Mouse (Mus musculus): ENCODE measurements around the gene Tma7. TPM values are rescaled to one million over a fixed set of nuclear protein-coding genes. Genes with fewer than 3 reads are reported as not detected.

Tma7 gene
- polyA plus RNA-seq, 1 experiment, result 144 TPM

- TF ChIP-seq CTCF (IDR thresholded peaks at IDR 0.05; ENCODE audit: borderline replicate concordance, insufficient read depth, low read depth, low read length), result peak; percentile 39; the same call in 1 of the 2 replicates
- TF ChIP-seq POLR2A (IDR thresholded peaks at IDR 0.05; ENCODE audit: borderline replicate concordance, insufficient read depth, low read length), result no peak
- peaks cover 2% of the 10 kb centered on the region; the same call in 1 of the 2 replicates for H3K4me1 ChIP-seq (ENCODE audit: control insufficient read depth, insufficient read depth, low read length)
- H3K27ac ChIP-seq (ENCODE audit: insufficient read depth, low read length), result no peak overlapping the region
- no peaks in the 10 kb centered on the region for H3K27me3 ChIP-seq (ENCODE audit: control insufficient read depth, insufficient read depth, low read length)
- DNase-seq, result peak; percentile 40 to 49
- H3K4me3 ChIP-seq (replicated peaks; ENCODE audit: insufficient read depth, low read depth, low read length), result no peak overlapping the region
- 9% methylated on average over 5 of the region's 5 CpGs for WGBS
Measured at GRCm38 (mm10) chr9:109087987-109088386, 5.6 kb upstream of the Tma7 start.

- 21% methylated on average over 2 of the region's 2 CpGs for WGBS
Measured at GRCm38 (mm10) chr9:109084922-109085321, 2.5 kb upstream of the Tma7 start.

GRCm38 (mm10) chr9:109081749-109082123, 651 bp downstream of the Tma7 start:
- Histone ChIP-seq H3K27me3 (ENCODE audit: control insufficient read depth, insufficient read depth, low read length) (no peaks in the 10 kb centered on the region), H3K27ac (ENCODE audit: insufficient read depth, low read length) (no peak overlapping the region; the same call in 1 of the 2 replicates), H3K4me1 (ENCODE audit: control insufficient read depth, insufficient read depth, low read length) (peaks cover 3% of the 10 kb centered on the region; the same call in 1 of the 2 replicates), H3K4me3 (replicated peaks; ENCODE audit: insufficient read depth, low read depth, low read length) (peak overlapping the region; percentile 71)
- 3% methylated on average over 11 of the region's 11 CpGs for WGBS
- TF ChIP-seq POLR2A (IDR thresholded peaks at IDR 0.05; ENCODE audit: borderline replicate concordance, insufficient read depth, low read length) (no peak), CTCF (IDR thresholded peaks at IDR 0.05; ENCODE audit: borderline replicate concordance, insufficient read depth, low read depth, low read length) (no peak)
- no peak for DNase-seq

More at GRCm38 (mm10) chr9:109084922-109085321, 2.5 kb upstream of the Tma7 start:
- DNase-seq, result no peak
- Histone ChIP-seq H3K4me1 (ENCODE audit: control insufficient read depth, insufficient read depth, low read length) (peaks cover 3% of the 10 kb centered on the region; the same call in 1 of the 2 replicates), H3K4me3 (replicated peaks; ENCODE audit: insufficient read depth, low read depth, low read length) (no peak overlapping the region), H3K27me3 (ENCODE audit: control insufficient read depth, insufficient read depth, low read length) (no peaks in the 10 kb centered on the region), H3K27ac (ENCODE audit: insufficient read depth, low read length) (no peak overlapping the region)
- TF ChIP-seq POLR2A (IDR thresholded peaks at IDR 0.05; ENCODE audit: borderline replicate concordance, insufficient read depth, low read length), result no peak
- TF ChIP-seq CTCF (IDR thresholded peaks at IDR 0.05; ENCODE audit: borderline replicate concordance, insufficient read depth, low read depth, low read length), result peak; percentile 46; the same call in 1 of the 2 replicates

GRCm38 (mm10) chr9:109080516-109080915, 1.9 kb downstream of the Tma7 start:
- Histone ChIP-seq H3K27ac (ENCODE audit: insufficient read depth, low read length) (no peak overlapping the region), H3K4me3 (replicated peaks; ENCODE audit: insufficient read depth, low read depth, low read length) (no peak overlapping the region), H3K27me3 (ENCODE audit: control insufficient read depth, insufficient read depth, low read length) (no peaks in the 10 kb centered on the region), H3K4me1 (ENCODE audit: control insufficient read depth, insufficient read depth, low read length) (peaks cover 3% of the 10 kb centered on the region; the same call in 1 of the 2 replicates)
- DNase-seq, result no peak
- WGBS, result 90% methylated on average over 3 of the region's 3 CpGs
- TF ChIP-seq CTCF (IDR thresholded peaks at IDR 0.05; ENCODE audit: borderline replicate concordance, insufficient read depth, low read depth, low read length), result no peak
- no peak for TF ChIP-seq POLR2A (IDR thresholded peaks at IDR 0.05; ENCODE audit: borderline replicate concordance, insufficient read depth, low read length)

GRCm38 (mm10) chr9:109073661-109074573, 8.5 kb downstream of the Tma7 start, which contains the start of gene Atrip:
Gene Atrip (minus strand): TSS chr9:109074124.
- under 1% methylated on average over 57 of the region's 57 CpGs for whole genome bisulfite sequencing

GRCm38 (mm10) chr9:109068095-109068735, 14.2 kb downstream of the Tma7 start:
- TF ChIP-seq CTCF (IDR thresholded peaks at IDR 0.05; ENCODE audit: borderline replicate concordance, insufficient read depth, low read depth, low read length), result no peak
- TF ChIP-seq POLR2A (IDR thresholded peaks at IDR 0.05; ENCODE audit: borderline replicate concordance, insufficient read depth, low read length), result no peak
- Histone ChIP-seq H3K27me3 (ENCODE audit: control insufficient read depth, insufficient read depth, low read length) (no peaks in the 10 kb centered on the region), H3K4me3 (replicated peaks; ENCODE audit: insufficient read depth, low read depth, low read length) (no peak overlapping the region), H3K27ac (ENCODE audit: insufficient read depth, low read length) (no peak overlapping the region), H3K4me1 (ENCODE audit: control insufficient read depth, insufficient read depth, low read length) (no peaks in the 10 kb centered on the region)
- no peak for DNase-seq
- WGBS, result 96% methylated on average over 3 of the region's 3 CpGs

More at GRCm38 (mm10) chr9:109073661-109074573, 8.5 kb downstream of the Tma7 start, which contains the start of gene Atrip:
- TF ChIP-seq POLR2A (IDR thresholded peaks at IDR 0.05; ENCODE audit: borderline replicate concordance, insufficient read depth, low read length), result peak; percentile 96
- TF ChIP-seq CTCF (IDR thresholded peaks at IDR 0.05; ENCODE audit: borderline replicate concordance, insufficient read depth, low read depth, low read length), result no peak
- Histone ChIP-seq H3K27me3 (ENCODE audit: control insufficient read depth, insufficient read depth, low read length) (no peaks in the 10 kb centered on the region), H3K27ac (ENCODE audit: insufficient read depth, low read length) (peak within 1 kb of the TSS; percentile 71), H3K4me3 (replicated peaks; ENCODE audit: insufficient read depth, low read depth, low read length) (peak within 1 kb of the TSS; percentile 96), H3K4me1 (ENCODE audit: control insufficient read depth, insufficient read depth, low read length) (no peaks in the 10 kb centered on the region)
- DNase-seq, result peak; percentile 94 to 95

- DNase-seq, result no peak
- Histone ChIP-seq H3K27ac (ENCODE audit: insufficient read depth, low read length) (no peak overlapping the region), H3K27me3 (ENCODE audit: control insufficient read depth, insufficient read depth, low read length) (no peaks in the 10 kb centered on the region), H3K4me1 (ENCODE audit: control insufficient read depth, insufficient read depth, low read length) (peaks cover 14% of the 10 kb centered on the region), H3K4me3 (replicated peaks; ENCODE audit: insufficient read depth, low read depth, low read length) (no peak overlapping the region)
- WGBS, result 94% methylated on average over 5 of the region's 5 CpGs
- TF ChIP-seq CTCF (IDR thresholded peaks at IDR 0.05; ENCODE audit: borderline replicate concordance, insufficient read depth, low read depth, low read length) (no peak), POLR2A (IDR thresholded peaks at IDR 0.05; ENCODE audit: borderline replicate concordance, insufficient read depth, low read length) (no peak)
Measured at GRCm38 (mm10) chr9:109060898-109061295, 21.5 kb downstream of the Tma7 start.
